Mouse (Mus musculus) heart, embryonic 12.5 days (tissue): Measurements from ENCODE around the gene Prss21. TPM values are rescaled to one million over a fixed set of nuclear protein-coding genes. Genes with fewer than 3 reads are reported as not detected.
"Not testable (repeated sequence)": the region's sequence is repeated elsewhere in the genome, so short reads cannot be mapped to it uniquely, and the experiment has no call there.

Source experiments
- ATAC-seq: fragments of 200-750 bp; cut with Nextera tagmentation; 2 replicates; pipeline ENCODE4 v1.8.0; 2017; ENCODE audit warnings: moderate TSS enrichment, moderate library complexity; ENCODE audit not compliant: insufficient number of reproducible peaks, low FRiP score
- H3K27ac ChIP-seq: fragments of 300-500 bp; sonication (generic); 2 replicates; pipeline ENCODE4 v1.5.1; 2016; ENCODE audit warnings: mild to moderate bottlenecking, moderate library complexity; ENCODE audit not compliant: poor library complexity, severe bottlenecking
- H3K27me3 ChIP-seq: fragments of 300-500 bp; sonication (generic); replicated peaks from 2 replicates; pipeline ENCODE4 v1.6.1; 2016; ENCODE audit warnings: mild to moderate bottlenecking, moderate library complexity
- H3K36me3 ChIP-seq: fragments of 300-500 bp; sonication (generic); 2 replicates; pipeline ENCODE4 v1.6.1; 2016; ENCODE audit warnings: mild to moderate bottlenecking, moderate library complexity
- H3K4me1 ChIP-seq: fragments of 300-500 bp; sonication (generic); replicated peaks from 2 replicates; pipeline ENCODE4 v1.6.1; 2016; ENCODE audit warnings: mild to moderate bottlenecking
- H3K4me2 ChIP-seq: fragments of 300-500 bp; sonication (generic); 2 replicates; pipeline ENCODE4 v1.6.1; 2016; ENCODE audit warnings: mild to moderate bottlenecking, moderate library complexity
- H3K4me3 ChIP-seq: fragments of 300-500 bp; sonication (generic); 2 replicates; pipeline ENCODE4 v1.5.1; 2016; ENCODE audit warnings: mild to moderate bottlenecking
- H3K9ac ChIP-seq: fragments of 300-500 bp; sonication (generic); 2 replicates; pipeline ENCODE4 v1.6.1; 2016; ENCODE audit warnings: mild to moderate bottlenecking, moderate library complexity
- H3K9me3 ChIP-seq: fragments of 300-500 bp; sonication (generic); replicated peaks from 2 replicates; pipeline ENCODE4 v1.6.1; 2016; ENCODE audit warnings: mild to moderate bottlenecking, moderate library complexity
- WGBS: fragments of 180-500 bp; shearing (Covaris S2); methylation state at CpG from one replicate; pipeline ENCODE4 v1.1.7; 2016; 5-methylcytosine and 5-hydroxymethylcytosine counted together
- microRNA-seq: library from miRNA; unstranded; fragments of <30 nt; microRNA quantifications from one replicate; pipeline ENCODE4, GENCODE M21; 2017
- polyA plus RNA-seq: library from polyadenylated mRNA; unstranded; fragments of >200 nt; fragmentation: Nextera tagmentation; extraction: Ambion mirVana; gene quantifications from 2 replicates; pipeline ENCODE4 v1.2.1, GENCODE M21; 2016

Prss21 gene
- polyA plus RNA-seq, 1 experiment from 2014 or later: not detected

DNA sequence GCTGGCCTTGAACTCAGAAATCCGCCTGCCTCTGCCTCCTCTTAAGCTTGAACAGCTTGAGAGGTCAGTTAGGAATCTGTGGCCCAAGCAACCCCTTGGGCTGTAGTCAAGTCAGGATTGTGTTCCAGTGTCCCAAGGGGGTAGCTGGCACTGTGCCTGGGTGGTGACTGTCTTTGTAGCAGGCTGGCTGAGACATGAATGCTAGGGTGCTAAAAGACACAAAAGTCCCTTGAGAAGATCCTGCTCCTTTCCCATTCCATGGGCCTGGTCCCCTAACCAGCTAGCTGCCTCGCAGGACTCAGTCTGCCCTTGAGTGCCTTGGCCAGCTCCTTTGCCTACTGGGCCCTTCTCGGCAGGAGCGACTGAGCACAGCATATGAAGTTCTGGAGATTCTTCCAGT lies 4.9 kb upstream of the Prss21 start:
- no peak for ATAC-seq
- no peak overlapping the region for H3K4me3 ChIP-seq
- WGBS: 80% methylated on average over 4 of the region's 4 CpGs
- no peak overlapping the region for H3K27ac ChIP-seq
- no peaks in the 10 kb centered on the region for H3K4me1 ChIP-seq
- no peak overlapping the region for H3K9ac ChIP-seq
- H3K9me3 ChIP-seq: peaks cover 5% of the 10 kb centered on the region; the same call in 1 of the 2 replicates
- H3K27me3 ChIP-seq: 0 out of 2 replicates have a peak, but pooled peaks cover 3% of the 10 kb centered on the region
- H3K4me2 ChIP-seq: no peak overlapping the region
- H3K36me3 ChIP-seq: no peaks in the 10 kb centered on the region

- Histone ChIP-seq H3K4me3 (no peak overlapping the region), H3K9ac (no peak overlapping the region), H3K9me3 (peaks cover 5% of the 10 kb centered on the region; the same call in 1 of the 2 replicates), H3K27ac (no peak overlapping the region), H3K4me1 (no peaks in the 10 kb centered on the region), H3K27me3 (0 out of 2 replicates have a peak, but pooled peaks cover 5% of the 10 kb centered on the region), H3K4me2 (no peak overlapping the region), H3K36me3 (no peaks in the 10 kb centered on the region)
- 84% methylated on average over 11 of the region's 11 CpGs for WGBS
- ATAC-seq: no peak
Observed at GRCm38 (mm10) chr17:23868513-23868912, 657 bp downstream of the Prss21 start.

DNA sequence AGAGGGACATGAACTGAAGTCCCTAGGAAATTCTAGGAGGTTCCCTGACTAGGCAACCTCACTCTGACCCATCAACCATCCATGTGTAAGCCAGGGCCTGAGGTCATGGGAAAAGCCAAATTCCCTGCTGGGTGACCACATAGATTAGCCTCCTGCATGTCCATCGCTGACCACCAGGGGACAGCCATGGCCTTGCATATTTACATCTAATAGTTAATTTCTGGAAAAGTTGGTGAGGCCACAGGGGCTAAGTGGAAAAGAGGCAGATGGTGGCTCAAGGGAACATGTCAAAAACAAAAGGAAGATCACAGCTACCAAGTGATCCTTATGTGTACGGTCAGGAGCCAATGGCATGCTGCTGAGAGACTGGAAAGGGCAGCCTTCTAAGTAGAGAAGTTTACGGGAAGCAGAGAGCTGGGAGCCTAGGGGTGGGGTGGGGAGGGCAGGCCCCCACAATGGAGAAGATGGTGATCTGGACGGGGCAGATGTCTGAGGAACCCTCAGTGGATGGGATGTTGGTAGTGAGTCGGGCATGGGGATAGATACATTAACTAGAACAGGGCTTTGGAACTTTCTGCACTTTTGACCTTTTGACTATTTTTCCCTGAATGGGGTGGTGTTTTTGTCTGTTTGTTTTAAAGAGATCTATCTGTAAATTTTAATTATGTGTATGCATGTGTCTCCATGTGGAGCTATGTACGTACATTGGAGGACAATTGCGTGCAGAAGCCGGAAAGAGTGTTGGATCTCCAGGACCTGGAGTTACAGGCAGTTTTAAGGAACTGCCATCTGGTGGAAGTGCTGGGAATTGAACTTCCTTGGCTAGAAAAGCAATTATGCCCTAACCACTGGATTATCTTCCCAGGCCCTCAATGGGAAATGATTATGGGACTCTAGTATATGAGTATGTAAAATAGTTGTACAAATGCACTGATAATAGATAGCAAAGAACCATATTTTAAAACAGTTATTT lies 6.3 kb downstream of the Prss21 start:
- no peak overlapping the region for H3K27ac ChIP-seq
- ATAC-seq: no peak
- no peak overlapping the region for H3K4me2 ChIP-seq
- no peaks in the 10 kb centered on the region; the same call in 1 of the 2 replicates for H3K4me1 ChIP-seq
- no peaks in the 10 kb centered on the region for H3K27me3 ChIP-seq
- no peaks in the 10 kb centered on the region for H3K9me3 ChIP-seq
- H3K9ac ChIP-seq: no peak overlapping the region
- H3K36me3 ChIP-seq: no peaks in the 10 kb centered on the region
- no peak overlapping the region for H3K4me3 ChIP-seq
- 43% methylated on average over 8 of the region's 8 CpGs for WGBS

DNA sequence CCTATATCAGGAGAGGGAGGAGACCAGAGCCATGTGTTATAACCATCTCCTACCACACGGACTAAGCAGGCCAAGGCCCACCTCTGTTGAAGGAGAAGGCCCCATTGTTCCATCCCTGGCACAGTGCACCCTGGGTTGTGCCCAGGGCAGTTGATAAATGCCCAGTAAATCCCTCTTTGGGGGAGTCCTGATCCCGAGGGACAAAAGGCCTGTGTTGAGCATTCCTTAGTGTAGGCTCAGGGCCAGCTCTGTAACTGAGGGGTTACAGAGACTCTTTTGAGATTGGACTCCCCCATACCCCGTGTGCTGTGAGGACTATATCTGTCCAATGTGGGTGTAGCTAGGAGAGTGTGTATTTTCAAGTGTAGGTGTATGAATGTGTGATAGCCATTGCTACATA lies 8.9 kb downstream of the Prss21 start:
- WGBS: 61% methylated on average over 3 of the region's 3 CpGs
- H3K9ac ChIP-seq: no peak overlapping the region
- H3K27me3 ChIP-seq: no peaks in the 10 kb centered on the region
- no peak for ATAC-seq
- no peak overlapping the region for H3K27ac ChIP-seq
- no peaks in the 10 kb centered on the region for H3K9me3 ChIP-seq
- H3K4me3 ChIP-seq: no peak overlapping the region
- no peaks in the 10 kb centered on the region; the same call in 1 of the 2 replicates for H3K4me1 ChIP-seq
- H3K36me3 ChIP-seq: no peaks in the 10 kb centered on the region
- no peak overlapping the region for H3K4me2 ChIP-seq

DNA sequence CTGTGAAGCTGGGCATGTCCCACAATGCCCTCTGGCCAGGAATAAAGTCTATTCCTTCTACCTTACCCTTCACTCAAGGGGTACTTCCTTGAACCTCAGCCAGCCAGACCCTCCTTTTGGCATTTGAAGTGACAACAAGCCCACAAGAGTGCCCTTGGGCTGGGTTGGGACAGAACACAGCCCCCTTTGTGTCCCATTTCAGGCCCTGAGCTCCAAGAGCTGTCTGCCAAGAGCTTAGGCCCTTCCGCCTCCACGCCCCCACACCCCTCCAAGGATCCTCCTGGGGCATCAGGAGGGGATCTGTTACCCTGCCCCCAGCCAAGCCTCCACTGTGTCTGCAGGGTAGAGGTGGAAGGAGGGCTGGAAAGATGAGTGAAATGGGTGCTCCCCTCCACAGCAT lies 9.3 kb downstream of the Prss21 start:
- no peaks in the 10 kb centered on the region; the same call in 1 of the 2 replicates for H3K4me1 ChIP-seq
- no peaks in the 10 kb centered on the region for H3K36me3 ChIP-seq
- no peak for ATAC-seq
- no peak overlapping the region for H3K4me2 ChIP-seq
- H3K4me3 ChIP-seq: no peak overlapping the region
- no peak overlapping the region for H3K9ac ChIP-seq
- H3K9me3 ChIP-seq: no peaks in the 10 kb centered on the region
- 80% methylated on average over 2 of the region's 2 CpGs for WGBS
- no peak overlapping the region for H3K27ac ChIP-seq
- no peaks in the 10 kb centered on the region for H3K27me3 ChIP-seq

DNA sequence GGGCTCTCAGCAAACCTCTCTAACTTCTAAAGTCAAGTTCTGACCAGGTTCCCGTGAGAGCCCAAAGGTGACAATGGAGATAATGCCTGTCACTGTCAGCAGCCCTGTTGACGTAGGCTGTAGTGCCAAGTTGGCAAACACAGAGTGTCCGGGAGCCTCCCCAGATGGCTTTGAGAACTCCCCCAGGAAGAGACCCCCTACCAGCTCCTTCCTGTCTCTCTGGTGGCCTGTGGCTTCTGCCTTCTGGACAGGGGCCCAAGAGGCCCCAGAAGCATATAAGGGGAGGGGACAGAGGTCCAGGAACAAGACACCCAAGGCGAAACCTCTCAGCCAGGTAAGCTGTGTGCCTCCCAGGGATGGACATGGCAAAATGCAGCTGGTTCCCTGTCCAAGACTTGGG lies 12.7 kb downstream of the Prss21 start, which contains the start of the genes Dcpp1 and Dcpp2:
Dcpp1 (plus strand) TSS at position 301 of the 400 bp plus-strand sequence.
Dcpp2 (plus strand) TSS at position 305 of the 400 bp plus-strand sequence.
- not testable (repeated sequence) for H3K4me3 ChIP-seq
- 50% methylated on average over 4 of the region's 4 CpGs for WGBS

GRCm38 (mm10) chr17:23917158-23917557 lies 49.3 kb downstream of the Prss21 start, which contains the start of gene Dcpp3:
TSS of gene Dcpp3 (plus strand) at chr17:23917458.
- not testable (repeated sequence) for H3K4me3 ChIP-seq, H3K4me1 ChIP-seq, H3K9me3 ChIP-seq, H3K27me3 ChIP-seq, H3K9ac ChIP-seq, ATAC-seq, H3K27ac ChIP-seq, H3K36me3 ChIP-seq, H3K4me2 ChIP-seq
- 62% methylated on average over 4 of the region's 4 CpGs for WGBS

More for the DNA sequence above, 12.7 kb downstream of the Prss21 start, which contains the start of the genes Dcpp1 and Dcpp2:
- ATAC-seq, H3K9ac ChIP-seq, H3K4me1 ChIP-seq, H3K4me2 ChIP-seq, H3K9me3 ChIP-seq, H3K27ac ChIP-seq, H3K27me3 ChIP-seq, H3K36me3 ChIP-seq: not testable (repeated sequence)

Small RNAs within 50 kb of the gene (microRNA-seq; reads per million reads assigned to microRNA genes)
- 1.2 reads per million for gene Mir5125

Other genes starting within 250 kb of the Prss21 start
- 0.42 and 0.75 TPM in 2 replicates for gene Mmp25, start 222.8 kb upstream of the Prss21 start, polyA plus RNA-seq
- 0.36 TPM in 1 of 2 replicates, not detected in the other for gene Bicdl2, start 207.6 kb upstream of the Prss21 start, polyA plus RNA-seq
- gene Hcfc1r1, start 194.5 kb upstream of the Prss21 start, polyA plus RNA-seq: 334 and 337 TPM in 2 replicates
- 35.8 and 39.1 TPM in 2 replicates for gene Thoc6, start 194.2 kb upstream of the Prss21 start, polyA plus RNA-seq
- 117 and 119 TPM in 2 replicates for gene Tnfrsf12a, start 190.6 kb upstream of the Prss21 start, polyA plus RNA-seq
- 2.2 and 3.1 TPM in 2 replicates for gene Cldn6, start 188.8 kb upstream of the Prss21 start, polyA plus RNA-seq
- not detected in 2 replicates for gene Cldn9, start 184.0 kb upstream of the Prss21 start, polyA plus RNA-seq
- 0.18 TPM in 1 of 2 replicates, not detected in the other for gene 1520401A03Rik, start 145.3 kb upstream of the Prss21 start, polyA plus RNA-seq
- gene Pkmyt1, start 141.7 kb upstream of the Prss21 start, polyA plus RNA-seq: 32.4 and 32.7 TPM in 2 replicates
- gene Paqr4, start 127.2 kb upstream of the Prss21 start, polyA plus RNA-seq: 10.3 and 11.2 TPM in 2 replicates
- 0.17 and 0.33 TPM in 2 replicates for gene Kremen2, start 122.2 kb upstream of the Prss21 start, polyA plus RNA-seq
- 64.1 and 67.5 TPM in 2 replicates for gene Flywch1, start 96.5 kb upstream of the Prss21 start, polyA plus RNA-seq
- gene Flywch2, start 82.0 kb upstream of the Prss21 start, polyA plus RNA-seq: 6.9 and 7.3 TPM in 2 replicates
- 399 TPM in 2 replicates for gene Srrm2, start 77.5 kb upstream of the Prss21 start, polyA plus RNA-seq
- 878 and 903 TPM in 2 replicates for gene Elob, start 38.9 kb upstream of the Prss21 start, polyA plus RNA-seq
- not detected in 2 replicates for gene Prss33, start 32.0 kb upstream of the Prss21 start, polyA plus RNA-seq
- not detected in 2 replicates for gene Prss32, start 24.2 kb upstream of the Prss21 start, polyA plus RNA-seq
- gene Prss41, start 23.9 kb upstream of the Prss21 start, polyA plus RNA-seq: 0.36 TPM in 1 of 2 replicates, not detected in the other
- gene Dcpp1, start 12.8 kb downstream of the Prss21 start, polyA plus RNA-seq: not detected in 2 replicates
- not detected in 2 replicates for gene Dcpp2, start 12.8 kb downstream of the Prss21 start, polyA plus RNA-seq
- gene Dcpp3, start 49.4 kb downstream of the Prss21 start, polyA plus RNA-seq: not detected in 2 replicates
- not detected in 2 replicates for gene Sbp, start 73.6 kb downstream of the Prss21 start, polyA plus RNA-seq
- not detected in 2 replicates for gene Sbpl, start 87.2 kb downstream of the Prss21 start, polyA plus RNA-seq
- gene Prss30, start 112.5 kb downstream of the Prss21 start, polyA plus RNA-seq: not detected in 2 replicates
- gene Prss22, start 130.0 kb downstream of the Prss21 start, polyA plus RNA-seq: 0.29 TPM in 1 of 2 replicates, not detected in the other
- gene Prss27, start 170.1 kb downstream of the Prss21 start, polyA plus RNA-seq: 0.35 and 0.41 TPM in 2 replicates
- gene Kctd5, start 205.4 kb downstream of the Prss21 start, polyA plus RNA-seq: 49.0 and 49.2 TPM in 2 replicates